Mouse (Mus musculus) liver, embryonic 14.5 days (tissue): ENCODE data around the gene Smap2. TPM values are rescaled to one million over a fixed set of nuclear protein-coding genes. Genes with fewer than 3 reads are reported as not detected.
A peak's percentile ranks its signal among the peaks of the same experiment; 100 is the strongest.
"Not testable (repeated sequence)": the region's sequence is repeated elsewhere in the genome, so short reads cannot be mapped to it uniquely, and the experiment has no call there.

Experiments used
- ATAC-seq: fragments of 200-750 bp; cut with Nextera tagmentation; 2 replicates; pipeline ENCODE4 v1.8.0; 2017; ENCODE audit warnings: moderate number of reproducible peaks, mild to moderate bottlenecking, moderate library complexity; ENCODE audit not compliant: insufficient read depth
- DNase-seq, 3 experiments: peaks; one replicate each; pipeline ENCODE4 v3.0.0-alpha.2; 2012 to 2013; ENCODE audit warnings: low read depth in 3 of 3, low spot score in 3 of 3
- H3K27ac ChIP-seq: fragments of 300-500 bp; sonication (generic); 2 replicates; pipeline ENCODE4 v1.5.1; 2014; ENCODE audit warnings: moderate library complexity, mild to moderate bottlenecking, control low read depth, inconsistent platforms
- H3K27me3 ChIP-seq: fragments of 300-500 bp; sonication (generic); 2 replicates; pipeline ENCODE4 v1.6.1; 2014; ENCODE audit warnings: mild to moderate bottlenecking, low read length, moderate library complexity; ENCODE audit not compliant: control insufficient read depth, insufficient read depth
- H3K36me3 ChIP-seq: fragments of 300-500 bp; sonication (generic); replicated peaks from 2 replicates; pipeline ENCODE4 v1.6.1; 2014; ENCODE audit warnings: low read depth; ENCODE audit not compliant: control insufficient read depth, insufficient read depth
- H3K4me1 ChIP-seq, 2 experiments: fragments of 200-500 bp in 1 of 2; fragments of 300-500 bp in 1 of 2; sonication (generic) in 1 of 2; replicated peaks; 2 replicates each; pipeline ENCODE4 v1.6.1; 2012 to 2014; ENCODE audit warnings: antibody characterized with exemption in 1 of 2, inconsistent platforms in 1 of 2, low read length in 1 of 2; ENCODE audit not compliant: control insufficient read depth in 2 of 2, insufficient read depth in 2 of 2
- H3K4me2 ChIP-seq: fragments of 300-500 bp; sonication (generic); 2 replicates; pipeline ENCODE4 v1.6.1; 2014; ENCODE audit warnings: low read depth, mild to moderate bottlenecking, control low read depth, moderate library complexity
- H3K4me3 ChIP-seq, 2 experiments: fragments of 200-500 bp in 1 of 2; fragments of 300-500 bp in 1 of 2; sonication (generic) in 1 of 2; 2 replicates each; pipeline ENCODE4 v1.5.1; 2012 to 2014; ENCODE audit warnings: low read depth in 2 of 2, low read length in 2 of 2, mild to moderate bottlenecking in 2 of 2, control low read depth in 1 of 2, inconsistent platforms in 1 of 2, moderate library complexity in 1 of 2; ENCODE audit not compliant: insufficient read depth in 1 of 2
- H3K9ac ChIP-seq: fragments of 300-500 bp; sonication (generic); replicated peaks from 2 replicates; pipeline ENCODE4 v1.6.1; 2014; ENCODE audit warnings: mild to moderate bottlenecking, control low read depth, moderate library complexity
- H3K9me3 ChIP-seq: fragments of 300-500 bp; sonication (generic); 2 replicates; pipeline ENCODE4 v1.6.1; 2016; ENCODE audit warnings: low read length, mixed read lengths; ENCODE audit not compliant: control insufficient read depth
- CTCF ChIP-seq: IDR thresholded peaks from 2 replicates; pipeline ENCODE4 v1.5.1; 2016; ENCODE audit warnings: antibody characterized with exemption, low read depth, control low read depth
- EP300 ChIP-seq: IDR thresholded peaks from 2 replicates; pipeline ENCODE4 v1.6.1; 2016; ENCODE audit warnings: antibody characterized with exemption, low read depth
- WGBS: fragments of 180-500 bp; shearing (Covaris S2); extraction: QIAGEN DNeasy Blood & Tissue Kit; methylation state at CpG from one replicate; pipeline ENCODE4 v1.1.7; 2014; ENCODE audit not compliant: insufficient replicate concordance; 5-methylcytosine and 5-hydroxymethylcytosine counted together
- polyA plus RNA-seq, 2 experiments: library from polyadenylated mRNA; depleted of rRNA in 1 of 2; stranded (reverse) in 1 of 2; unstranded in 1 of 2; fragments of >200 nt; fragmentation: Nextera tagmentation in 1 of 2; extraction: Ambion mirVana in 1 of 2; gene quantifications; 2 replicates each; pipeline versions ENCODE4 v1.2.1 to v1.2.3; 2012 to 2014

Gene Smap2
- polyA plus RNA-seq (2012; rRNA removed), result 15.4 and 17.0 TPM in 2 replicates
- 19.6 and 22.1 TPM in 2 replicates for polyA plus RNA-seq (2014; fragmentation: Nextera tagmentation; extraction: Ambion mirVana)

GRCm38 (mm10) chr4:121016928-121017657 is at the start of gene Smap2:
Gene Smap2 (minus strand): TSS chr4:121017247.
- peak; percentile 95 to 97 (median 96) for DNase-seq
- Histone ChIP-seq H3K9ac (peak within 1 kb of the TSS; percentile 98), H3K27me3 (no peaks in the 10 kb centered on the region), H3K36me3 (no peaks in the 10 kb centered on the region), H3K4me2 (peak within 1 kb of the TSS; percentile 74), H3K4me3 (peak within 1 kb of the TSS; percentile 81 to 95), H3K27ac (peak within 1 kb of the TSS; percentile 87), H3K9me3 (no peaks in the 10 kb centered on the region), H3K4me1 (peaks cover 35 to 48% of the 10 kb centered on the region in 2 experiments)
- WGBS, result under 1% methylated on average over 48 of the region's 48 CpGs
- peak; percentile 87 for ATAC-seq
- TF ChIP-seq EP300 (no peak), CTCF (peak; percentile 67)

GRCm38 (mm10) chr4:121065336-121065735 is 48.3 kb upstream of the Smap2 start:
- no peaks in the 10 kb centered on the region for H3K9me3 ChIP-seq
- no peak overlapping the region for H3K4me3 ChIP-seq
- ATAC-seq (no peak), DNase-seq (no peak)
- no peaks in the 10 kb centered on the region for H3K27me3 ChIP-seq
- TF ChIP-seq EP300 (no peak), CTCF (no peak)
- peaks cover 11% of the 10 kb centered on the region for H3K36me3 ChIP-seq
- no peaks in the 10 kb centered on the region for H3K4me1 ChIP-seq
- H3K4me2 ChIP-seq, result no peak overlapping the region
- WGBS, result 76% methylated on average over 2 of the region's 2 CpGs
- no peak overlapping the region for H3K9ac ChIP-seq
- H3K27ac ChIP-seq, result no peak overlapping the region

GRCm38 (mm10) chr4:121059218-121059617 is 42.2 kb upstream of the Smap2 start:
- H3K4me1 ChIP-seq, ATAC-seq, H3K9ac ChIP-seq, H3K4me3 ChIP-seq, H3K4me2 ChIP-seq, H3K27ac ChIP-seq, DNase-seq, H3K9me3 ChIP-seq, H3K27me3 ChIP-seq, H3K36me3 ChIP-seq: not testable (repeated sequence)
- 76% methylated on average over 9 of the region's 10 CpGs for WGBS

- H3K4me1 ChIP-seq, result no peaks in the 10 kb centered on the region
- no peak for TF ChIP-seq EP300
- no peak for TF ChIP-seq CTCF
- ATAC-seq, result no peak
Observed at GRCm38 (mm10) chr4:121057032-121057431, 40.0 kb upstream of the Smap2 start.

GRCm38 (mm10) chr4:121056342-121056741 is 39.3 kb upstream of the Smap2 start:
- DNase-seq (no peak), ATAC-seq (no peak)
- WGBS, result 30% methylated on average over 3 of the region's 3 CpGs
- no peaks in the 10 kb centered on the region for H3K4me1 ChIP-seq
- no peak for TF ChIP-seq EP300
- TF ChIP-seq CTCF, result peak; percentile 76
- H3K27ac ChIP-seq, result no peak overlapping the region
- H3K36me3 ChIP-seq, result no peaks in the 10 kb centered on the region; the same call in 1 of the 2 replicates
- no peaks in the 10 kb centered on the region for H3K9me3 ChIP-seq
- H3K27me3 ChIP-seq, result peaks cover 14% of the 10 kb centered on the region
- H3K9ac ChIP-seq, result no peak overlapping the region
- H3K4me2 ChIP-seq, result no peak overlapping the region
- H3K4me3 ChIP-seq, result no peak overlapping the region

More at GRCm38 (mm10) chr4:121057032-121057431, 40.0 kb upstream of the Smap2 start:
- DNase-seq, result no peak
- Histone ChIP-seq H3K4me2 (no peak overlapping the region), H3K36me3 (no peaks in the 10 kb centered on the region; the same call in 1 of the 2 replicates), H3K27ac (no peak overlapping the region), H3K9ac (no peak overlapping the region), H3K9me3 (no peaks in the 10 kb centered on the region), H3K4me3 (no peak overlapping the region), H3K27me3 (peaks cover 14% of the 10 kb centered on the region)
- WGBS, result 45% methylated on average over 2 of the region's 2 CpGs
